Mouse (Mus musculus) midbrain, embryonic 11.5 days (tissue): ENCODE data around the gene D630036H23Rik. TPM values are rescaled to one million over a fixed set of nuclear protein-coding genes. Genes with fewer than 3 reads are reported as not detected.

Source experiments
- ATAC-seq: fragments of 200-750 bp; cut with Nextera tagmentation; 2 replicates; pipeline ENCODE4 v1.8.0; 2017; ENCODE audit warnings: moderate TSS enrichment, moderate library complexity; ENCODE audit not compliant: low FRiP score
- DNase-seq: peaks from one replicate; pipeline ENCODE4 v3.0.0; 2015; ENCODE audit warnings: low spot score; ENCODE audit errors: missing footprints
- H3K27ac ChIP-seq: fragments of 300-500 bp; sonication (generic); 2 replicates; pipeline ENCODE4 v1.5.1; 2014; ENCODE audit warnings: low read depth, low read length
- H3K27me3 ChIP-seq: fragments of 300-500 bp; sonication (generic); 2 replicates; pipeline ENCODE4 v1.6.1; 2014; ENCODE audit warnings: mild to moderate bottlenecking, low read length, moderate library complexity, mixed read lengths; ENCODE audit not compliant: control insufficient read depth, insufficient read depth
- H3K36me3 ChIP-seq: fragments of 300-500 bp; sonication (generic); 2 replicates; pipeline ENCODE4 v1.6.1; 2014; ENCODE audit warnings: mild to moderate bottlenecking, low read length, moderate library complexity, mixed read lengths; ENCODE audit not compliant: control insufficient read depth, insufficient read depth
- H3K4me1 ChIP-seq: fragments of 300-500 bp; sonication (generic); 2 replicates; pipeline ENCODE4 v1.6.1; 2014; ENCODE audit warnings: low read length; ENCODE audit not compliant: control insufficient read depth, insufficient read depth
- H3K4me2 ChIP-seq: fragments of 300-500 bp; sonication (generic); 2 replicates; pipeline ENCODE4 v1.6.1; 2014; ENCODE audit warnings: mild to moderate bottlenecking, moderate library complexity
- H3K4me3 ChIP-seq: fragments of 300-500 bp; sonication (generic); 2 replicates; pipeline ENCODE4 v1.5.1; 2014; ENCODE audit warnings: low read depth, low read length
- H3K9ac ChIP-seq: fragments of 300-500 bp; sonication (generic); 2 replicates; pipeline ENCODE4 v1.6.1; 2014; ENCODE audit warnings: low read length
- H3K9me3 ChIP-seq: fragments of 300-500 bp; sonication (generic); 2 replicates; pipeline ENCODE4 v1.6.1; 2016; ENCODE audit warnings: low read length; ENCODE audit not compliant: control insufficient read depth
- WGBS: fragments of 180-500 bp; shearing (Covaris S2); extraction: QIAGEN DNeasy Blood & Tissue Kit; methylation state at CpG from one replicate; pipeline ENCODE4 v1.1.7; 2014; 5-methylcytosine and 5-hydroxymethylcytosine counted together
- polyA plus RNA-seq: library from polyadenylated mRNA; unstranded; fragments of >200 nt; fragmentation: Nextera tagmentation; extraction: Ambion mirVana; gene quantifications from 2 replicates; pipeline ENCODE4 v1.2.1, GENCODE M21; 2014

The D630036H23Rik gene
- 1.1 and 1.7 TPM in 2 replicates for polyA plus RNA-seq

GRCm38 (mm10) chr12:36381441-36382340 lies at the start of gene D630036H23Rik, which contains the start of gene Ispd:
Gene D630036H23Rik (minus strand): TSS chr12:36382181.
Gene Ispd (plus strand): TSS chr12:36381450.
- Histone ChIP-seq H3K27ac (peak within 1 kb of the TSS; percentile 85), H3K9me3 (no peaks in the 10 kb centered on the region), H3K27me3 (no peaks in the 10 kb centered on the region), H3K9ac (peak within 1 kb of the TSS; percentile 94), H3K4me2 (peak within 1 kb of the TSS; percentile 70), H3K4me3 (peak within 1 kb of the TSS; percentile 52), H3K4me1 (peaks cover 5% of the 10 kb centered on the region; the same call in 1 of the 2 replicates), H3K36me3 (no peaks in the 10 kb centered on the region)
- ATAC-seq (peak; percentile 96), DNase-seq (peak; percentile 98)
- 1% methylated on average over 64 of the region's 64 CpGs for WGBS

- Histone ChIP-seq H3K36me3 (no peaks in the 10 kb centered on the region), H3K9ac (no peak overlapping the region), H3K9me3 (no peaks in the 10 kb centered on the region), H3K4me1 (no peaks in the 10 kb centered on the region), H3K4me2 (no peak overlapping the region), H3K27ac (no peak overlapping the region), H3K4me3 (no peak overlapping the region), H3K27me3 (no peaks in the 10 kb centered on the region)
- no peak for ATAC-seq
- 67% methylated on average over 15 of the region's 15 CpGs for WGBS
- DNase-seq: no peak
Measured at GRCm38 (mm10) chr12:36426163-36427045, 44.4 kb upstream of the D630036H23Rik start.

- DNase-seq (no peak), ATAC-seq (no peak)
- H3K27me3 ChIP-seq: no peaks in the 10 kb centered on the region
- no peak overlapping the region for H3K4me2 ChIP-seq
- no peak overlapping the region for H3K4me3 ChIP-seq
- H3K9ac ChIP-seq: no peak overlapping the region
- H3K9me3 ChIP-seq: no peaks in the 10 kb centered on the region
- no peak overlapping the region for H3K27ac ChIP-seq
- no peaks in the 10 kb centered on the region for H3K36me3 ChIP-seq
- WGBS: 87% methylated on average over 7 of the region's 7 CpGs
- no peaks in the 10 kb centered on the region for H3K4me1 ChIP-seq
Measured at GRCm38 (mm10) chr12:36425258-36425657, 43.3 kb upstream of the D630036H23Rik start.

- H3K4me3 ChIP-seq: no peak overlapping the region
- no peak overlapping the region for H3K4me2 ChIP-seq
- no peaks in the 10 kb centered on the region for H3K36me3 ChIP-seq
- 72% methylated on average over 10 of the region's 10 CpGs for WGBS
- H3K27me3 ChIP-seq: no peaks in the 10 kb centered on the region
- ATAC-seq (no peak), DNase-seq (no peak)
- no peak overlapping the region for H3K9ac ChIP-seq
- H3K4me1 ChIP-seq: no peaks in the 10 kb centered on the region
- H3K27ac ChIP-seq: no peak overlapping the region
- no peaks in the 10 kb centered on the region for H3K9me3 ChIP-seq
Measured at GRCm38 (mm10) chr12:36423677-36424076, 41.7 kb upstream of the D630036H23Rik start.

- H3K36me3 ChIP-seq: no peaks in the 10 kb centered on the region
- no peak overlapping the region for H3K27ac ChIP-seq
- H3K27me3 ChIP-seq: no peaks in the 10 kb centered on the region
- H3K4me1 ChIP-seq: no peaks in the 10 kb centered on the region
- no peak overlapping the region for H3K4me3 ChIP-seq
- no peak overlapping the region for H3K9ac ChIP-seq
- ATAC-seq: no peak
- 84% methylated on average over 2 of the region's 2 CpGs for WGBS
- H3K4me2 ChIP-seq: no peak overlapping the region
- no peaks in the 10 kb centered on the region for H3K9me3 ChIP-seq
- DNase-seq: no peak
Measured at GRCm38 (mm10) chr12:36395115-36395514, 13.1 kb upstream of the D630036H23Rik start.

- 93% methylated on average over 4 of the region's 4 CpGs for WGBS
- Histone ChIP-seq H3K4me2 (no peak overlapping the region), H3K4me1 (no peaks in the 10 kb centered on the region), H3K27ac (no peak overlapping the region), H3K27me3 (no peaks in the 10 kb centered on the region), H3K36me3 (no peaks in the 10 kb centered on the region), H3K9me3 (no peaks in the 10 kb centered on the region), H3K4me3 (no peak overlapping the region), H3K9ac (no peak overlapping the region)
- ATAC-seq: no peak
- DNase-seq: no peak
Measured at GRCm38 (mm10) chr12:36386991-36387390, 5.0 kb upstream of the D630036H23Rik start.

- Histone ChIP-seq H3K27me3 (no peaks in the 10 kb centered on the region), H3K4me2 (no peak overlapping the region), H3K9me3 (no peaks in the 10 kb centered on the region), H3K4me3 (no peak overlapping the region), H3K27ac (no peak overlapping the region), H3K4me1 (peaks cover 5% of the 10 kb centered on the region; the same call in 1 of the 2 replicates), H3K36me3 (no peaks in the 10 kb centered on the region), H3K9ac (no peak overlapping the region)
- WGBS: 69% methylated on average over 6 of the region's 6 CpGs
- ATAC-seq (no peak), DNase-seq (no peak)
Measured at GRCm38 (mm10) chr12:36385386-36385785, 3.4 kb upstream of the D630036H23Rik start.

GRCm38 (mm10) chr12:36380806-36381205 lies 1.2 kb downstream of the D630036H23Rik start:
- no peak overlapping the region; the same call in 1 of the 2 replicates for H3K9ac ChIP-seq
- H3K27me3 ChIP-seq: no peaks in the 10 kb centered on the region
- H3K4me1 ChIP-seq: peaks cover 5% of the 10 kb centered on the region; the same call in 1 of the 2 replicates
- no peak for ATAC-seq
- H3K9me3 ChIP-seq: no peaks in the 10 kb centered on the region
- no peak overlapping the region for H3K27ac ChIP-seq
- no peaks in the 10 kb centered on the region for H3K36me3 ChIP-seq
- peak overlapping the region; percentile 70; the same call in 1 of the 2 replicates for H3K4me2 ChIP-seq
- DNase-seq: peak; percentile 83
- 83% methylated on average over 5 of the region's 5 CpGs for WGBS
- no peak overlapping the region for H3K4me3 ChIP-seq
